Mouse (Mus musculus) brain, embryonic 14.5 days (tissue): ENCODE measurements around the gene Brca1. TPM values are rescaled to one million over a fixed set of nuclear protein-coding genes. Genes with fewer than 3 reads are reported as not detected.
"Not testable (repeated sequence)": the region's sequence is repeated elsewhere in the genome, so short reads cannot be mapped to it uniquely, and the experiment has no call there.

Experiments
- DNase-seq: peaks from one replicate; pipeline ENCODE4 v3.0.0-alpha.2; 2011; ENCODE audit warnings: low read depth
- CTCF ChIP-seq: fragments of 200-500 bp; IDR thresholded peaks from 2 replicates; pipeline ENCODE4 v1.5.1; 2012; ENCODE audit warnings: inconsistent platforms, mild to moderate bottlenecking, moderate library complexity, borderline replicate concordance; ENCODE audit not compliant: insufficient read depth, insufficient read length; ENCODE audit errors: extremely low read depth
- POLR2A ChIP-seq: fragments of 200-500 bp; IDR thresholded peaks from 2 replicates; pipeline ENCODE4 v1.6.1; 2012; ENCODE audit warnings: mild to moderate bottlenecking, inconsistent platforms, borderline replicate concordance; ENCODE audit not compliant: poor library complexity, insufficient read depth, insufficient read length, severe bottlenecking; ENCODE audit errors: extremely low read depth
- polyA plus RNA-seq: library from polyadenylated mRNA; depleted of rRNA; stranded (reverse); fragments of >200 nt; gene quantifications from 2 replicates; pipeline ENCODE4 v1.2.3, GENCODE M21; 2012

The Brca1 gene
- polyA plus RNA-seq, 1 experiment, result 4.1 TPM

DNA sequence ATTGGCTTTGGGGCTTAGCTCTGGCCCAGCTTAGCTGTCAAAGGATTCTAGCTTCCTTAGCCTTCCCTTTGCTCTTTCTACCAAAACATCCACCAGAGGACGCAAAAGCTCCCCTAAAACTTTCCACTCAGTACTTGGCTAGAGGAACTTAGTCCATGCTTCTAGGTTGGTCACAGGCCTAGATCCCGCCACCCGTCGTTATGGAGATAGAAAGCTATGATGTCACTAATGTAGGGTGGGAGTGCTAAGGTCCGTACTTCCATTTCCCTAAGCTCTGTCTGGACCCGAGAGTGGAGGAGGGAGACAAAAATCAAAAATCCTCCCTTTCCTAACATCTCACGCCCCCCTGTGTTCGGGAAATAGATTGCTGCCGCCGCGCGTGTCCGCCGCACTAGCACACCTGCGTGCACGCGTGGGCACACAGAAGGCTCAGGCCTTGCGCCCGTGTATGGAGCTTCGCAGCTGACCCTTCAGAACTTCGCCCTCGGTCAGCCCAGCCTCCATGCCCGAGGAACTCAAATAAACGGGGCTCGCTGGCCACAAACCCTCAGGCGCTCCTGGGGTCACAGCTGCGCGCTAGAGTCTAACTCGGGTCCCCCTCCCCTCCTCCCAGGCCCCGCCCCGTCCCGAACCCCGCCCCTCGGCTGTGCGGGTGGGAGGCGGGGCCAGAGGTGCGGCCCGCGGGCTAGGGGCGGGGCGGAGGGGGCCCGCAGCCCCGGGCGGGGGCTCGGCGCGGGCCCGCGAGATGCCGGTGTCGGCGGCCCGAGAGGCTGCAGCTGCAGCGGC, 84.1 kb downstream of the Brca1 start:
- TF ChIP-seq CTCF (peak; percentile 35; the same call in 1 of the 2 replicates), POLR2A (peak; percentile 82)
- DNase-seq, result peak; percentile 88

DNA sequence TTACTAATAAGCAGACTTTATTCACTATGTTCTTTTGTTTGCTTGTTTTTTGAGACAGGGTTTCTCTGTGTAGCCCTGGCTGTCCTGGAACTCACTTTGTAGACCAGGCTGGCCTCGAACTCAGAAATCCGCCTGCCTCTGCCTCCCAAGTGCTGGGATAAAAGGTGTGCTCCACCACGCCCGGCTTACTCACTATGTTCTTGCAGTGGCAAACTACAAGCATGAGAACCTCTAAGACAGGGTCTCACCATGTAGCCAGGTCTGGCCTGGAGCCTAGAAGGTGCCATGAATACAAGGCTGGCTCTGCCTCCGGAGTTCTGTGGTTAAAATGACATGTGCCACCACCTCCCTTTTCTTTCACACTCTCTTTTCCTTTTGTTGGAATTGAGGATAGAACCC, 85.2 kb downstream of the Brca1 start:
- DNase-seq, result not testable (repeated sequence)

DNA sequence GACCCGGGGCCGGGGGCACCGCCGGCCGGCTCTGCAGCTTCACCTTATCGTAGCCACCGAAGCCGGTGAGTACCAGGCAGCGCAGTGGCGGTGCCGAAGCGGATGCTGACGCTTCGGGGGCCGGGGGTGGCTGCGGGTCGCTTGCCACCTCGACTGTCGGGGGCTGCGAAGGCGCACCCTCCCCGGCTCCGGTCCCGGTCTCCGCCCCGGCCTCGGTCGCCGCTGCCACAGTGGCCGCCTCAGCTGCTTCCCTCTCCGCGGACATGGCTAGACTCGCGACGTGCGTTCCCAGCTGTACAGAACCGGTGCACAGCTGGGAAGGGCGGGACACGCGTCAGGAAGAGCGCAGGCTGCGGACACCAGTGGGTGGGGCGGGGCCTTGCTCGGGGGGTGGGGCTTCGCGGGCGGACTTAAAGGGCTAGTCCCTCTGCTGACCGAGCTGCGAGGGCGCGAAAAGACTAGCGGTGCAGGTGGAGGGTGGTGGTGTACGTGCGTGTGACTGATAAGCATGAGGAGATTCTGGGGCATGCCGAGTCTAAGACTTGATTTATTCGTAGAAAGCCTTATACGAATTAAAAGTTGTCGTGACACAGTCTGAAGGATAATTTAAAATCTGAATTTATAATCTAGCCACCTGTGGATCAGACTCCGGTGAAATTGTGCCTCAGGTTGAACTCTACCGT, 85.7 kb downstream of the Brca1 start, which contains the start of gene Vat1:
Gene Vat1 (minus strand): TSS at position 362 of the 683 bp plus-strand sequence.
- DNase-seq, result peak; percentile 89
- TF ChIP-seq CTCF (no peak), POLR2A (0 out of 2 replicates have a peak, but pooled peaks have one; percentile 18)

DNA sequence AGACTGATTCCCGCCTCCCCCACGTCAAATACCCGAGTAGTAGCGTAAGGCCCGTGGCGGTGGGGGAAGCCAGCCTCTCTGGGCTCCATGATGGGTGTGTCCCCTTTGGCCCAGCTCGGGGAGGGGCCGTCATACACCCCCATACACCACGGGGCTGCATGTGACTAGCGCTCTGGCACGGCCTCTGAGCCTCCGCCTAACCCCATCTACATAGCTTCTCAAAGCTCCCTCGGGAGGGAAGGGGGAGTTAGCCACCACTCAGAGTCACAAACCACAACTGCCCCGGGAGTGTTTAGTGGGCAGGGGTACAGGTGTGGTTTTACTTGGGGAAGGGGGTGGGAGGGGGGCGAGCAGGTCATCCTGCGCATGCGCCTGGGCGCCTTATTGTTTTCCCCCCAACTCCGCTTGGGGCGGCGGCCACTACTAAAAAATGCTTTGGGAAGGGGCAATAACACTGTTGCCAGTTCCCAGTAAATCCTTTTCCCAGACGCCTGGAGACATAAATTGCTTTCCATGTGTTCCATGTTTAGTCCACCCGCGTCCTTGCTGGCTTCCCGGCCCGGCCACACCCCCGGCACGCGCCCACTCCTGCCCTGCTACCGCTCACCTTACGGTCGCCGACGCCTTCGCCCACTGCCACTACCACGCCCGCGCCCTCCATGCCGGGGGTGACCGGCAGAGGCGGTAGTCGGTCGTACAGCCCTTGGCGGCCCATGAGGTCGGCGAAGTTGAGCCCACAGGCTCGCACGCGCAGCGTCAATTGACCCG, 86.5 kb downstream of the Brca1 start:
- DNase-seq, result peak; percentile 80

DNA sequence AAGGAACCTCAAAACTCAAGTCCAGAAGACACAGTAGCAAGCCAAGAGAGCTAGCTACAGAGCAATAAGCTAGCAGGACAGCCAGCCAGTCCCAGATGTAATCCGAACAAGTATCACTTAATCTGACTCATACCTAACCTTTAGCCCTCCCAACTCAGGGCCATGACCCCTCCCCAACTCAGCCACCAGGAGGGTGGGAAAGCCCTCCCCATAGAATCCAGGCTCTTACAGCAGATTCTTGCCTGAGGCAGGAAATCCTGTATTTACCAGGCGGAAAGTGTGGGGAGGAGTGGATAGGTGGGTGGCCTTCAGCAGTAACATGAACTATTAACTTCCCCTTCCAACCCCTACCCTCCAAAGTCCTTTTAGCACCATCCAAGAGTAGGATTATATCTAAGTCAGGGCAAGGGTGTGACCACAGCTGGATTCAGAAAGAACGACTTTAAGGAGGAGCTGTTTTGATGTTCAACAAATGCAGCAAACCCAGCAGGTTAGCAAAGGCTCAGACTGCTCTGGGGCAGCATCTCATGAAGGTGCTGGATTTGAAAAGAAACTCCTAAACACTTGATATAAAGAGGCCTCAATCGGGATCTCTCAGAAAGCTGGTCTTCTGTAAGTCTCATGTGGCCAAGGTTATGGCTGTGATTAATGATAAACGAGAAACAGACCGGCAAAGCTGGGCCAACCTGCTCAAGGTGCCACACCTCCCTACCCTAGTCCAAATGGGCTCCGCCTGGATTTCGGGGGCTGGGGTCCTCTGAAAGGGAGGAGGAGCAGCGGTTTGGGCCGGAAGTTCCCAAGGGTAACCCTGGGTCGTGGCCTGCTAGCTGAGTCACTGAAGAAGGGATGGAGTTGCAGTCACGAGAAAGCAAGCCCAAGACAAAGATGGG, 87.3 kb downstream of the Brca1 start, which contains the start of gene Rnd2:
Gene Rnd2 (plus strand): TSS at position 789 of the 890 bp plus-strand sequence.
- no peak for DNase-seq
- no peak for TF ChIP-seq CTCF
- no peak for TF ChIP-seq POLR2A

More for the DNA sequence above, 86.5 kb downstream of the Brca1 start:
- TF ChIP-seq POLR2A (no peak), CTCF (no peak)

DNA sequence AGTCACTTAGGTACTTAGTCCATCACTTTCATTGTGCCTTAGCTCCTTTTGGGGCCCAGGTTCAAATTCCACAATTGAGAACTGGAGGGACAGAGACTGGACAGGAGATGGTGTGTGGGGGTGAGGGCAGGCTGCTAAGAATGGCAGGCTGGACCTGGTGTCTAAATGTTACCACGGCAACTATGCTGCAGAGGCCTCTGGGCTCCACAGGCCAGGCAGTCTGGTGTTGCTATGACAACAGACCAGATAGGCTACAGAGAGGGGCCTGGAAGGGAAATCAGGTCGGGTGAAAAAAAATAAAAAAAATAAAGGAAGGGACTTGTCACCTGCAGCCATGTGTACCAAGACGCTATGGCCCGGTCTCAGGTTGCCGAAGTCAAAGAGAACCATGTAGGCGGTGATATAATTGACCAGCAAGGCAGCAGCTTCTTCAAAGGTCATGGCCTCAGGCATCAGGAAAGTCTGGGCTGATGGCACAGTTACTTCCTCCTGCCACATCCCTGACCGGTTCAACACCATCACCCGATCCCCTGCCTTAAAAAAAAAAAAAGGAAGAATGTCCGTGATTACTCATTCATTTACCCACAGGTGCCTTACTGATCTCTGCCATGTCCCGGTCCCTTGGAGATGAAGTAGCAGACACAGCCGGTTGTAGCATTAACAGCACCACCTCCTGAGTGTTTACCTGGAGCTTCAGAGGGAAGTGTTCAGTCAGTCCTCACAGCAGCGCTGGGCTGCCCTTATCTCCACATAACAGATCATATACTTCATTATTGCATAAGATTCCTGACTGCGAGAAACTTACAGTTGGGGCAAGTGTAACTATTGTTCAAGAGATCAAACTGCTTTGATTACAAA, 88.9 kb downstream of the Brca1 start:
- peak; percentile 80 for DNase-seq
- TF ChIP-seq POLR2A, result no peak
- TF ChIP-seq CTCF, result no peak

DNA sequence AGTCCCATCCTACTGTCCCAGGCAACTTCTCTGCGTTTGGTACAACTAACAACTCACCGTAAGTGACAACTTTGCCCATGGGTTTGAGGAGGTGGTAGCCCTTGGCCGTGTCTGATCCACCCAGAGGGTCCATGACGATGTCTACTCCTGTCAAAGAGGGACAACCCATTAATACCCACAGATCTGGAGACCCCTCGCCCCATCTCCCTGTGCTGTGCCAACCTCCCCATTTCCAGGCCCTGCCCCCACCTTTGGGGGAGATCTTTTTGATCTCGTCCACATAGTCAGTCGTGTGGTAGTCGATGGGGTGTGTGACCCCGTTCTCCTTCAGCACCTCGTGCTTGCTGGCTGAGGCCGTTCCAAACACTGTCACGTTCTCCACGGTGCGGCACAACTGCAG, 89.6 kb downstream of the Brca1 start:
- TF ChIP-seq POLR2A (no peak), CTCF (no peak)
- no peak for DNase-seq

DNA sequence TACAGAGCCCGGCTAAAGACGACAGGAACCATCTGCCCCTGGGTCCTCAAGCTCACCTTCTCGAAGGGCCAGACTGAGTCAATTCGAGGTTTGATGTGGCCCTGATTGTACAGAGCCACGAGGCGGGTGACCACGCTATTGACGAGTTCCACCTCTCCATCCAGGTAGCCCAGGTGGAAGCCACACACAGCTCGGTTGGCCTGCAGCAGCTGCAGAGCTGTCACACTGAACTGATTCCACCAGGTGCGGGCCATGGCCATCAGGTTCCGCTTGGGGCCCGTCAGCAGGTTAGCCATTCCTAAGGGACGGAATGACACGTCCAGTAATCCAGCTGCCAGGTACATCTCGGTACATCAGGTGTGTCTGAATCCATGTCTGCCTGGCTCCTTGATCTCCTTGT, 91.4 kb downstream of the Brca1 start:
- no peak for DNase-seq
- TF ChIP-seq POLR2A (no peak), CTCF (no peak)

DNA sequence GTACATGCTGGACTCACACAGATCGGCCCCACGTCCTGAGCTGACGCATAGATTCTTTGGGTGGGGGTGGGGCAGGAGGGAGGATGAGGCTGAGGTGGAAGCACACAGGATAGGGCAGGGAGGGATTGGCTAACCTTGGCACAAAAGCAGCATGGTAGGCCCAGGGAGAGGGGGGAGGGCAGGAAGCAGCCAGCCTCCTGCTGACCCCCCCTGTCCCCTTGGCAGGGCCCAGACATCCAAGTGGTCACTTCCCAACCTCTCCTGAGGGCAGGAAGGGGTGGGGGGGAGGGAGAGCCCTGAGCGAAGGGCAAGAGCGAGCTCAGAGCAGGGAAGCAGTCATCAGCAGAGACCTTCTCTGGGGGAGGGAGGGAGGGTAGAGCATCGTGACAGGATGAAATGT, 92.0 kb downstream of the Brca1 start:
- no peak for TF ChIP-seq CTCF
- TF ChIP-seq POLR2A, result no peak

DNA sequence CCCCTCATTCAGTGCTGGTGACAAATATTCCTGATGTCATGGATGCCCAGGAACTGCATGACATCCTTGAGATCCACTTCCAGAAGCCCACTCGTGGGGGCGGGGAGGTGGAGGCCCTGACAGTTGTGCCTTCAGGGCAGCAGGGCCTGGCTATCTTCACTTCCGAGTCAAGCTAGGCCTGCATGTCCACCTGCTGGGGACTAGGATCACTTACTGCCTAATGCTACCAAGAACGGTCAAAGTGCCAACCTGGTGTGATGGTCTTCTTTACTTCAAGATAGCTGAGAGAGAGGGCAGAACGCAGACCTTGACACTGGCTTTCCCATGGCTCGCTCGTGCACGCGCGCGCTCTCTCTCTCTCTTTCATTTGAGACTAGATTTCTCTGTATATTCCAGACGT, 93.5 kb downstream of the Brca1 start:
- no peak for DNase-seq
- no peak for TF ChIP-seq POLR2A
- TF ChIP-seq CTCF, result no peak

More for the DNA sequence above, 92.0 kb downstream of the Brca1 start:
- no peak for DNase-seq
